Mouse (Mus musculus) kidney, postnatal 0 days (tissue): Measurements from ENCODE around the gene 1700024G13Rik. TPM values are rescaled to one million over a fixed set of nuclear protein-coding genes. Genes with fewer than 3 reads are reported as not detected.

Experiments used
- ATAC-seq: fragments of 200-750 bp; cut with Nextera tagmentation; replicated peaks from 2 replicates; pipeline ENCODE4 v1.8.0; 2017; ENCODE audit warnings: low read depth, moderate number of reproducible peaks, moderate TSS enrichment, moderate library complexity; ENCODE audit not compliant: low FRiP score
- DNase-seq: peaks from one replicate; pipeline ENCODE4 v3.0.0-alpha.2; 2016; ENCODE audit warnings: low spot score
- H3K27ac ChIP-seq: fragments of 300-500 bp; sonication (generic); 2 replicates; pipeline ENCODE4 v1.5.1; 2014; ENCODE audit warnings: mild to moderate bottlenecking
- H3K27me3 ChIP-seq: fragments of 300-500 bp; sonication (generic); 2 replicates; pipeline ENCODE4 v1.6.1; 2014; ENCODE audit warnings: low read length, mixed read lengths; ENCODE audit not compliant: insufficient read depth
- H3K36me3 ChIP-seq: fragments of 300-500 bp; sonication (generic); 2 replicates; pipeline ENCODE4 v1.6.1; 2014; ENCODE audit warnings: low read length, mixed read lengths; ENCODE audit not compliant: insufficient read depth
- H3K4me1 ChIP-seq: fragments of 300-500 bp; sonication (generic); replicated peaks from 2 replicates; pipeline ENCODE4 v1.6.1; 2014; ENCODE audit warnings: antibody characterized with exemption, low read length, mixed read lengths; ENCODE audit not compliant: insufficient read depth
- H3K4me2 ChIP-seq: fragments of 300-500 bp; sonication (generic); 2 replicates; pipeline ENCODE4 v1.6.1; 2014; ENCODE audit warnings: mild to moderate bottlenecking, low read length, moderate library complexity, mixed read lengths
- H3K4me3 ChIP-seq: fragments of 300-500 bp; sonication (generic); replicated peaks from 2 replicates; pipeline ENCODE4 v1.5.1; 2014; ENCODE audit warnings: low read depth, low read length
- H3K9ac ChIP-seq: fragments of 300-500 bp; sonication (generic); 2 replicates; pipeline ENCODE4 v1.6.1; 2014; ENCODE audit warnings: low read depth, low read length
- H3K9me3 ChIP-seq: fragments of 300-500 bp; sonication (generic); replicated peaks from 2 replicates; pipeline ENCODE4 v1.6.1; 2016; ENCODE audit warnings: low read length, inconsistent platforms, mixed read lengths
- CTCF ChIP-seq: IDR thresholded peaks from 2 replicates; pipeline ENCODE4 v1.5.1; 2016; ENCODE audit warnings: antibody characterized with exemption, low read depth, mild to moderate bottlenecking, moderate library complexity
- WGBS: fragments of 180-500 bp; shearing (Covaris S2); extraction: QIAGEN DNeasy Blood & Tissue Kit; methylation state at CpG from one replicate; pipeline ENCODE4 v1.1.7; 2014; 5-methylcytosine and 5-hydroxymethylcytosine counted together
- polyA plus RNA-seq: library from polyadenylated mRNA; unstranded; fragments of >200 nt; fragmentation: Nextera tagmentation; extraction: Ambion mirVana; gene quantifications from 2 replicates; pipeline ENCODE4 v1.2.1, GENCODE M21; 2015

1700024G13Rik gene
- polyA plus RNA-seq, 1 experiment from 2014 or later: not detected

- Histone ChIP-seq H3K9me3 (no peaks in the 10 kb centered on the region), H3K4me1 (no peaks in the 10 kb centered on the region), H3K9ac (no peak overlapping the region), H3K36me3 (no peaks in the 10 kb centered on the region), H3K4me2 (no peak overlapping the region), H3K27me3 (no peaks in the 10 kb centered on the region), H3K27ac (no peak overlapping the region), H3K4me3 (no peak overlapping the region)
- DNase-seq (no peak), ATAC-seq (no peak)
- TF ChIP-seq CTCF: no peak
- WGBS: 77% methylated on average over 6 of the region's 6 CpGs
These were observed 52.2 kb downstream of the 1700024G13Rik start for GRCm38 (mm10) chr14:32336021-32336420.

GRCm38 (mm10) chr14:32332515-32333445 lies 55.4 kb downstream of the 1700024G13Rik start:
- no peak overlapping the region for H3K4me3 ChIP-seq
- no peak overlapping the region for H3K4me2 ChIP-seq
- no peak for TF ChIP-seq CTCF
- DNase-seq (no peak), ATAC-seq (no peak)
- H3K9me3 ChIP-seq: no peaks in the 10 kb centered on the region
- H3K9ac ChIP-seq: no peak overlapping the region
- no peaks in the 10 kb centered on the region for H3K4me1 ChIP-seq
- no peaks in the 10 kb centered on the region for H3K36me3 ChIP-seq
- no peaks in the 10 kb centered on the region for H3K27me3 ChIP-seq
- WGBS: 70% methylated on average over 20 of the region's 20 CpGs
- no peak overlapping the region for H3K27ac ChIP-seq

GRCm38 (mm10) chr14:32327366-32327765 lies 60.8 kb downstream of the 1700024G13Rik start:
- Histone ChIP-seq H3K9me3 (no peaks in the 10 kb centered on the region), H3K4me3 (no peak overlapping the region), H3K9ac (no peak overlapping the region), H3K4me1 (no peaks in the 10 kb centered on the region), H3K27ac (no peak overlapping the region), H3K4me2 (no peak overlapping the region), H3K36me3 (no peaks in the 10 kb centered on the region), H3K27me3 (no peaks in the 10 kb centered on the region)
- 71% methylated on average over 9 of the region's 9 CpGs for WGBS
- ATAC-seq (no peak), DNase-seq (no peak)
- no peak for TF ChIP-seq CTCF

Other genes with a start within 250 kb of the 1700024G13Rik start
- gene Msmb, start 246.4 kb downstream of the 1700024G13Rik start, polyA plus RNA-seq: not detected in 2 replicates
- 97.2 and 99.1 TPM in 2 replicates for gene Ncoa4, start 228.5 kb downstream of the 1700024G13Rik start, polyA plus RNA-seq
- gene Timm23, start 186.5 kb downstream of the 1700024G13Rik start, polyA plus RNA-seq: 305 and 316 TPM in 2 replicates
- gene Parg, start 186.4 kb downstream of the 1700024G13Rik start, polyA plus RNA-seq: 33.3 and 34.8 TPM in 2 replicates
- 6.7 and 6.8 TPM in 2 replicates for gene Ogdhl, start 66.4 kb downstream of the 1700024G13Rik start, polyA plus RNA-seq
- not detected in 2 replicates for gene Slc18a3, start 76.5 kb upstream of the 1700024G13Rik start, polyA plus RNA-seq
- gene Chat, start 77.6 kb upstream of the 1700024G13Rik start, polyA plus RNA-seq: 0.10 TPM in 1 of 2 replicates, not detected in the other
- gene Ercc6, start 125.1 kb upstream of the 1700024G13Rik start, polyA plus RNA-seq: 12.7 and 17.1 TPM in 2 replicates
- 0.04 TPM in 1 of 2 replicates, not detected in the other for gene Prrxl1, start 211.0 kb upstream of the 1700024G13Rik start, polyA plus RNA-seq